Mouse (Mus musculus) kidney, postnatal 0 days (tissue): ENCODE measurements at regions not wholly inside any gene's neighbourhood (a gene's known extent, or its start where the extent isn't known, plus 50 kb on each side); places are given as distances from the start of the nearest gene placed in this dataset.

Experiments
- ATAC-seq: fragments of 200-750 bp; cut with Nextera tagmentation; replicated peaks from 2 replicates; pipeline ENCODE4 v1.8.0; 2017; ENCODE audit warnings: low read depth, moderate number of reproducible peaks, moderate TSS enrichment, moderate library complexity; ENCODE audit not compliant: low FRiP score
- DNase-seq: peaks from one replicate; pipeline ENCODE4 v3.0.0-alpha.2; 2016; ENCODE audit warnings: low spot score
- H3K27ac ChIP-seq: fragments of 300-500 bp; sonication (generic); 2 replicates; pipeline ENCODE4 v1.5.1; 2014; ENCODE audit warnings: mild to moderate bottlenecking
- H3K27me3 ChIP-seq: fragments of 300-500 bp; sonication (generic); 2 replicates; pipeline ENCODE4 v1.6.1; 2014; ENCODE audit warnings: low read length, mixed read lengths; ENCODE audit not compliant: insufficient read depth
- H3K36me3 ChIP-seq: fragments of 300-500 bp; sonication (generic); 2 replicates; pipeline ENCODE4 v1.6.1; 2014; ENCODE audit warnings: low read length, mixed read lengths; ENCODE audit not compliant: insufficient read depth
- H3K4me1 ChIP-seq: fragments of 300-500 bp; sonication (generic); replicated peaks from 2 replicates; pipeline ENCODE4 v1.6.1; 2014; ENCODE audit warnings: antibody characterized with exemption, low read length, mixed read lengths; ENCODE audit not compliant: insufficient read depth
- H3K4me2 ChIP-seq: fragments of 300-500 bp; sonication (generic); 2 replicates; pipeline ENCODE4 v1.6.1; 2014; ENCODE audit warnings: mild to moderate bottlenecking, low read length, moderate library complexity, mixed read lengths
- H3K4me3 ChIP-seq: fragments of 300-500 bp; sonication (generic); replicated peaks from 2 replicates; pipeline ENCODE4 v1.5.1; 2014; ENCODE audit warnings: low read depth, low read length
- H3K9ac ChIP-seq: fragments of 300-500 bp; sonication (generic); 2 replicates; pipeline ENCODE4 v1.6.1; 2014; ENCODE audit warnings: low read depth, low read length
- H3K9me3 ChIP-seq: fragments of 300-500 bp; sonication (generic); replicated peaks from 2 replicates; pipeline ENCODE4 v1.6.1; 2016; ENCODE audit warnings: low read length, inconsistent platforms, mixed read lengths
- CTCF ChIP-seq: IDR thresholded peaks from 2 replicates; pipeline ENCODE4 v1.5.1; 2016; ENCODE audit warnings: antibody characterized with exemption, low read depth, mild to moderate bottlenecking, moderate library complexity
- WGBS: fragments of 180-500 bp; shearing (Covaris S2); extraction: QIAGEN DNeasy Blood & Tissue Kit; methylation state at CpG from one replicate; pipeline ENCODE4 v1.1.7; 2014; 5-methylcytosine and 5-hydroxymethylcytosine counted together

DNA sequence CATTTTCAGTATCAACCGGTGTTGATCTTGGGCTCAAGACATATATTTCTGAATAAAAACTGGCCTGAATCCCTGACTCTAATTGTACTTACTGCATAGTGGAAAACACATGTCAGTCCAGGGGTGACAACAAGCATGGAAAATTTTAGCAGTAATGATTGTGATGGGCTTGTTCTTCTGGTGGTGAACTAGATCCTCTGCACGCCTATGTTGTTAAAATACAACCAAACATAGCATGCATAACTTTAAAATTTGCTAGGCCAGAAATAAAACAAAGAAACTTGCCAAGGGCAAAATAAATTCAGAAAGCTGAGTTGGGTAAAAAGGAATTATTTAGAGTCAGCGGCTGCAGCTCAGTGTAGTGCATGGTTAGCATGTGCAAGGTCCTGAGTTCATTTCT, 198.2 kb downstream of the Mex3b start:
- Histone ChIP-seq H3K27ac (no peak overlapping the region), H3K4me1 (no peaks in the 10 kb centered on the region), H3K9me3 (no peaks in the 10 kb centered on the region), H3K4me2 (no peak overlapping the region), H3K9ac (no peak overlapping the region), H3K4me3 (no peak overlapping the region), H3K36me3 (no peaks in the 10 kb centered on the region), H3K27me3 (no peaks in the 10 kb centered on the region)
- ATAC-seq, result no peak
- WGBS, result 80% methylated on average over 3 of the region's 3 CpGs
- DNase-seq, result no peak
- TF ChIP-seq CTCF, result no peak

DNA sequence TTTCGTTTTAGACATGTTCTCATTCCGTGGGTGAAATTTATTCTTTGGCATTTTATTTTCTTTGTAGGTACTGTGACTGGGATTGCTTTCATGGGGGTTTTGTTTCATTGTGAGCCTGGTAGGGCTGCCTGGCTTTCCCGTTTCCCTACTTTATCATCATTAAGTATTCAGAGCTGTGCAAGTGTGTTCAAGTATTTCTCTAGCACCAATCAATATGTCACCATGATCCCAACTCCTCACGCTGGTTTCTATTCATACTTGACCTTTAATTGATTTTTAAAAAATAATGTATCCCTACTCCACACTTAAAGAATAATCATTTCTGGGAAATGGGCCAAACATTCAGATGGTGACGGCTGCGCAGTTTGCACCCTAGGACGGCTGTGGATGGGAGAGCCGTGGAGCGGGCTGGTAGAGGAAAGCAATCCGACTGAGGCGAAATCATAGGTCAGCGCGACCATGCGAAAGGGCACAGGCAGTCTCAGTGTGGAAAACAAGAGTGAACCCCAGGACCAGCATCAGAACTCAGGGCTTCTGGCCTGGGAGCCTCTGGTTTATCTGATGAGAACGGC, 207.4 kb downstream of the Mex3b start:
- 87% methylated on average over 15 of the region's 15 CpGs for WGBS
- ATAC-seq (no peak), DNase-seq (no peak)
- TF ChIP-seq CTCF, result no peak
- no peaks in the 10 kb centered on the region for H3K9me3 ChIP-seq
- H3K27ac ChIP-seq, result no peak overlapping the region
- H3K36me3 ChIP-seq, result no peaks in the 10 kb centered on the region
- H3K4me1 ChIP-seq, result peaks cover 15% of the 10 kb centered on the region
- H3K27me3 ChIP-seq, result no peaks in the 10 kb centered on the region
- H3K4me2 ChIP-seq, result no peak overlapping the region
- no peak overlapping the region for H3K9ac ChIP-seq
- H3K4me3 ChIP-seq, result no peak overlapping the region

DNA sequence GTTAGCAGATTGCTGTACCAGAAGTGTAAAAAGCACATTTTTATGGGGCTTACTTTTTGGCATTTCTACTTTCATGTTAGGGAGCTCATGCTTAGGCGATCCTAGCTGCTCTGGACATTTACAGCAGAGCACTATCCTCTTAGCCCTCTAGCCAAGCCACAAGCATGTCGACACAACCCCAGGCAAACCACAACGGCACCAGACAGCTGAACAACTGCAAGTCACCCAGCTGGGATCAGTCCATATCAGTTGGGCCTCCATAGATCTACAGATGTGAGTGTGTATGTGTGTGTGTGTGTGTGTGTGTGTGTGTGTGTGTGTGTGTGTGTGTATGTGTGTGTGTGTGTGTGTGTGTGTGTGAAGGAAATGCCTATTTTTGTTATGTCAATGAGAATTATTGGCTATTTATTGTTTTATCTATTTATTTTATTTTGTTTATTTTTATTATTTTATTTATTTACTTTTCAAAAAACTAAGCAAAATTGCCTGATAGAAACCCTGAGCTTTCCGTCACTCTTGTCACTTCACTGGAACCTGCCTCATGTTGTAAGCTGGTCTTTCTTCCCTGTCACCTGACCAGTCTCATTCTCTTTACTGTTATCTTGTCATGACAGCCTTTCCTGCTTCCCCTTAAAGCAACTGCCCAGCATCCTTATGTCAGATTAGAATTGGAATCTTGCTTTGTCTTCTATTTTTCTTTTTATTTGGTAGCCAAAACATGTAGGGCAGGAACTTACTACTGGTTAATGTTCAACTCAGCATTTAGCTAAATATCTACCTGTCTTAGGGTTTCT, 208.2 kb downstream of the Mex3b start:
- ATAC-seq, result no peak
- Histone ChIP-seq H3K4me2 (no peak overlapping the region), H3K27ac (no peak overlapping the region), H3K9me3 (no peaks in the 10 kb centered on the region), H3K27me3 (no peaks in the 10 kb centered on the region), H3K9ac (no peak overlapping the region), H3K36me3 (no peaks in the 10 kb centered on the region), H3K4me3 (no peak overlapping the region), H3K4me1 (peaks cover 15% of the 10 kb centered on the region)
- no peak for TF ChIP-seq CTCF
- DNase-seq, result no peak
- 81% methylated on average over 4 of the region's 4 CpGs for WGBS

DNA sequence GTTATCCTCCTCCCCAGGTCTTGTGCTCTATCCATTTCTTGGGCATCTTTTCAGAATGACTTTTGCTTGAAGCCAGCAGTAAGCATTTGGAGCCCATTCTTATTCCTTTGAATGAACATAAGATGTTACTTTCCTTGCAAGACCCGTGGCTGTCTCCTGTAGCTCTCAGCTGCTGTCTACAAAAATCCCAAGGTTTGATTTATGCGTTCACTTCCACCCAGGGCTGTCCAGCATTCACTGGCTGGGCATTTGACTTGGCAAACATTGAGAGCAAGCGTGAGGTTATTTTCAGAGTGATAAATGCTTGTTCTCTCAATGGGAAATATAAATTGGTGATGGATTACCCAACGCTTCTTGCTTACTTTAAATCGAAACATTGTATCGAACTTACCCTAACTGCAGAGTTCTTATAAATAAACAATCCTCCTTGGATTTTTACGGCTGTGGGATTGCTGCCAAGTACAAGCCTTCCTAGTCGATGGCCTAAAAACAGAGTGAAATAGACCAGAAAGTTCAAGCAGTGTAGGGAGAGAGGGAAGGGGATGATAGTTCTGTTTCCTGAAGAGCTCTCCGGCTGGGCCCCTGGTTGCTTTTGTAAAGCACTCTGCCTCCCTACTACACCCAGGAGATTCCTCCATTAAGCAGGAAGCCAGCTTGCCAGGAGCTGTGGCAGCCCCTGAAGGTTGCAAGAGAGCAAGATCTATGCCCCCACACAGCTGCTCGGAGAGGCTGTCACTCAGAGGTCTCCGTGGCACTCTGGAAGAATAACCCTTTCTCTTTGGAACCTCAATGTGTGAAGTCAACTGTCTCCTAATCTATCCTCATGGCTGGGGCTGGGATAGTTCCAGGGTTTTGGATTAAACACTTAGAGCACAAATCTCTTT, 210.1 kb downstream of the Mex3b start:
- ATAC-seq, result peak; percentile 29; the same call in 1 of the 2 replicates
- Histone ChIP-seq H3K9ac (peak overlapping the region; percentile 31; the same call in 1 of the 2 replicates), H3K4me3 (no peak overlapping the region), H3K4me2 (peak overlapping the region; percentile 41), H3K4me1 (peaks cover 15% of the 10 kb centered on the region), H3K36me3 (no peaks in the 10 kb centered on the region), H3K27ac (no peak overlapping the region), H3K9me3 (no peaks in the 10 kb centered on the region), H3K27me3 (no peaks in the 10 kb centered on the region)
- TF ChIP-seq CTCF, result no peak
- DNase-seq, result peak; percentile 75
- 13% methylated on average over 11 of the region's 11 CpGs for WGBS

DNA sequence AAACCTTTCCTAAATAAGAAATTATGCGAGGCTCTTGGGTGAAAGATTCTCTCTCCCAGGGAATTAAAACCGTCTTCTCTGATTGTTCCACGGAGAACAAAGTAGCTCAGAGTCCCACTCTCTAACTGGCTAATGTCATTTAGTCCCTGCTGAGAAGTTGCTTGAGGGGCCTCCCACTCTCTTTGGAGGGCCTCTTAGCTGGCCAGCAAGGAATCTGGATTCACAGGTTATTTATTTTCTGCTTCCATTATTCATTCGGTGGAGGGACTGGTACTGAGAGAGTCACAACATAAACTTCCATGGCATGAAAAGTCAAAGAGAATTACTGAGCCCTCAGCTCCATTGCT, 210.8 kb downstream of the Mex3b start:
- no peak for DNase-seq
- H3K4me2 ChIP-seq, result no peak overlapping the region
- TF ChIP-seq CTCF, result no peak
- no peak for ATAC-seq
- peaks cover 15% of the 10 kb centered on the region for H3K4me1 ChIP-seq
- H3K9ac ChIP-seq, result no peak overlapping the region
- H3K27me3 ChIP-seq, result no peaks in the 10 kb centered on the region
- H3K36me3 ChIP-seq, result no peaks in the 10 kb centered on the region
- H3K9me3 ChIP-seq, result no peaks in the 10 kb centered on the region
- WGBS, result 27% methylated on average over 4 of the region's 4 CpGs
- H3K27ac ChIP-seq, result no peak overlapping the region
- no peak overlapping the region for H3K4me3 ChIP-seq

DNA sequence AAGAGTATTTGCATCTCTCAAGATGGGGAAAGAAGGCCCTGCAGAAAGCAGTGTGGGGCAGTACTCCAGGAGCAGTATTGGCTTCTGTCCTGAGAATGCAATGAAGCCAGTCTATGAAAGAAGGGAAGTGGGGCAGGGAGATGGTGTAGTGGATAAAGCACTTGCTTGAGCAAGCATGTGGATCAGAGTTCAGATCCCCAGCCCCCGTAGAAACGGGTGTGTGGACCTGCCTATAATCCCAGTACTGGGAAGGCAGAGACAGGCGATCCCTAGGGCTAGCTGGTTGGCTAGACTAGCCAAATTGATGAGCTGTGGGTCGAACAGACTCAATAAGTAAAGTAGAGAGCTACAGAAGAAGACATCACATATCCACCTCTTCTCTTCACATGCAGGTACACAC, 211.6 kb downstream of the Mex3b start:
- ATAC-seq (no peak), DNase-seq (no peak)
- Histone ChIP-seq H3K4me1 (peaks cover 15% of the 10 kb centered on the region), H3K27me3 (no peaks in the 10 kb centered on the region), H3K27ac (no peak overlapping the region), H3K9me3 (no peaks in the 10 kb centered on the region), H3K9ac (no peak overlapping the region), H3K4me2 (no peak overlapping the region), H3K36me3 (no peaks in the 10 kb centered on the region), H3K4me3 (no peak overlapping the region)
- no peak for TF ChIP-seq CTCF
- WGBS, result 81% methylated on average over 4 of the region's 4 CpGs
